Mouse (Mus musculus) myocyte (in vitro differentiated cells): ENCODE measurements around the gene Numb. TPM values are rescaled to one million over a fixed set of nuclear protein-coding genes. Genes with fewer than 3 reads are reported as not detected.

ENCODE experiments used
- H3K27me3 ChIP-seq: one replicate; pipeline ENCODE4 v1.6.1; 2011; ENCODE audit not compliant: control insufficient read depth, insufficient read depth, insufficient read length
- H3K36me3 ChIP-seq: one replicate; pipeline ENCODE4 v1.6.1; 2011; ENCODE audit not compliant: control insufficient read depth, insufficient read depth
- H3K4me2 ChIP-seq: one replicate; pipeline ENCODE4 v1.6.1; 2011; ENCODE audit warnings: low read depth, control low read depth
- H3K4me3 ChIP-seq: one replicate; pipeline ENCODE4 v1.5.1; 2011; ENCODE audit warnings: mild to moderate bottlenecking, control low read depth, moderate library complexity
- H3K79me2 ChIP-seq: one replicate; pipeline ENCODE4 v1.6.1; 2011; ENCODE audit not compliant: control insufficient read depth, insufficient read depth
- H3ac ChIP-seq: one replicate; pipeline ENCODE4 v1.6.1; 2011; ENCODE audit not compliant: control insufficient read depth, insufficient read length
- CEBPB ChIP-seq: IDR thresholded peaks from 2 replicates; pipeline ENCODE4 v1.6.1; 2011; ENCODE audit warnings: mild to moderate bottlenecking, moderate library complexity; ENCODE audit not compliant: poor library complexity, insufficient read depth, severe bottlenecking
- E2F4 ChIP-seq: IDR thresholded peaks from one replicate; pipeline ENCODE4 v1.6.1; 2011; ENCODE audit warnings: mild to moderate bottlenecking, control low read depth, moderate library complexity; ENCODE audit not compliant: insufficient read depth
- MAX ChIP-seq: IDR thresholded peaks from one replicate; pipeline ENCODE4 v1.6.1; 2011; ENCODE audit warnings: low read depth, mild to moderate bottlenecking, control low read depth
- MYOD1 ChIP-seq, 3 experiments: IDR thresholded peaks; one replicate each; pipeline ENCODE4 v1.6.1; 2011; ENCODE audit warnings: control low read depth in 2 of 3, low read depth in 2 of 3, mild to moderate bottlenecking in 2 of 3, moderate library complexity in 1 of 3; ENCODE audit not compliant: insufficient read length in 2 of 3, control insufficient read depth in 1 of 3
- MYOG ChIP-seq, 3 experiments: IDR thresholded peaks; one replicate each; pipeline ENCODE4 v1.6.1; 2011; ENCODE audit warnings: control low read depth in 2 of 3, low read depth in 2 of 3, mild to moderate bottlenecking in 2 of 3; ENCODE audit not compliant: insufficient read length in 2 of 3, control insufficient read depth in 1 of 3, insufficient read depth in 1 of 3
- POLR2A ChIP-seq: IDR thresholded peaks from one replicate; pipeline ENCODE4 v1.6.1; 2011; ENCODE audit warnings: low read depth, mild to moderate bottlenecking, control low read depth, moderate library complexity; ENCODE audit not compliant: insufficient read length
- POLR2AphosphoS2 ChIP-seq: IDR thresholded peaks from one replicate; pipeline ENCODE4 v1.6.1; 2011; ENCODE audit warnings: low read depth, control low read depth; ENCODE audit not compliant: insufficient read length
- REST ChIP-seq: IDR thresholded peaks from one replicate; pipeline ENCODE4 v1.6.1; 2011; ENCODE audit warnings: mild to moderate bottlenecking, control low read depth, moderate library complexity; ENCODE audit not compliant: insufficient read depth, insufficient read length
- SRF ChIP-seq: IDR thresholded peaks from one replicate; pipeline ENCODE4 v1.6.1; 2011; ENCODE audit warnings: low read depth; ENCODE audit not compliant: control insufficient read depth, insufficient read length
- TCF12 ChIP-seq: IDR thresholded peaks from one replicate; pipeline ENCODE4 v1.6.1; 2011; ENCODE audit warnings: mild to moderate bottlenecking, control low read depth; ENCODE audit not compliant: poor library complexity, insufficient read depth, severe bottlenecking
- TCF3 ChIP-seq: IDR thresholded peaks from one replicate; pipeline ENCODE4 v1.6.1; 2011; ENCODE audit warnings: low read depth, control low read depth; ENCODE audit not compliant: insufficient read length
- USF1 ChIP-seq: IDR thresholded peaks from one replicate; pipeline ENCODE4 v1.6.1; 2011; ENCODE audit warnings: low read depth, mild to moderate bottlenecking, control low read depth, moderate library complexity
- polyA plus RNA-seq: library from polyadenylated mRNA; unstranded; fragments of >200 nt; fragmentation: generic; extraction: Trizol; gene quantifications from one replicate; pipeline ENCODE4 v1.2.1, GENCODE M21; 2012; ENCODE audit warnings: missing spikeins

Gene Numb
- polyA plus RNA-seq, 1 experiment: 10.0 TPM

DNA sequence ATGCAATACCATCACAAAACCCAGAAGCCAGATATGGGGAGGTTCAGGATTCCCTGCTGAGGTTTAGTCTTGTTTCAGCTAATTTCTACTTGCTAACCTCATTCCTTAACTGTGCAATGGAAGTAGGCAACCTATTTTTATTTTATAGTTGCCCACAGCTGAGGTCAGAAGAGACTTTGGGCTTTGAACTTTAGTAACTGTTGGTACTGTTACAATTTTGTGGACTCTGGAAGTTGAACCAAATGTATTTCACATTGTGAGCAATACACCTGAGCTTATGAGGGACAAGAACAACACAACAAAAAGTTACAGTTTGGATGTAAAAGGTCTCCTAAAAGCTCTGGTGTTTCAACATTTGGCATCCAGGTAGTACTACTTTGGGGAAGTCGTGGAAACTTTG is 6.9 kb downstream of the Numb start:
- TF ChIP-seq E2F4 (no peak), CEBPB (no peak), MYOG (IDR thresholded peaks at IDR 0.05; ENCODE audit: control insufficient read depth in 1 of 3, insufficient read depth in 1 of 3, insufficient read length in 2 of 3, low read depth in 2 of 3) (no peak), SRF (no peak), USF1 (no peak), MYOD1 (IDR thresholded peaks at IDR 0.05; ENCODE audit: control insufficient read depth in 1 of 3, insufficient read length in 2 of 3, low read depth in 2 of 3) (no peak), TCF12 (no peak), MAX (no peak), POLR2AphosphoS2 (no peak), REST (no peak), TCF3 (no peak), POLR2A (no peak)
- Histone ChIP-seq H3K36me3 (no peaks in the 10 kb centered on the region), H3K4me3 (no peak overlapping the region), H3K27me3 (no peaks in the 10 kb centered on the region), H3K79me2 (peaks cover 24% of the 10 kb centered on the region), H3K4me2 (no peak overlapping the region), H3ac (no peak overlapping the region)

DNA sequence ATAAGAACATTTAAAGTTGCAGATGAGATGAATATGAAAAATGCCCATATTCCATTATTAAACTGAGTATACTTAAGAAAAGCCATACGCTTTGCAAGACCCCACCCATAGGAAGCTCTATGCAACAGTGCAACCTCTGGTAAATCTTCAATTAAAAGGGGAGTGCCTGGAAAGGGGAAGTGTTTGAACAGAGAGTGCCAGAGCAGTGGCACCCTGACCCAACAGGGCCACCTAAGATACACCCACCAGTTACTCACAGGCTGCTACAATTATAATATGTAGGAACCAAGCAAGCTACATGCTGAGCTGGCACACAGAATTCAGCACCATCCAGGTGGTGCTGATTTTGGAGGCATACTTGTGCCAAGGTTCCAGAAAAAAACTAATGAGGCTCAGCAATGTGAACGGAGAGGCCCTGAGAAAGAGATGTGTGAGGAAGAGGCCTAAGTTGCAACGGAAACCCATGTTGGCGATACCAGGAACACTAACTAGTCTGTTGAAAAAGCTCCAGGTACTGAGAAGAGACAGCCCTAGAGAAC is 7.5 kb downstream of the Numb start:
- Histone ChIP-seq H3K4me3 (no peak overlapping the region), H3K4me2 (no peak overlapping the region), H3K27me3 (no peaks in the 10 kb centered on the region), H3ac (no peak overlapping the region), H3K79me2 (peaks cover 20% of the 10 kb centered on the region), H3K36me3 (no peaks in the 10 kb centered on the region)
- TF ChIP-seq POLR2A (no peak), E2F4 (no peak), REST (no peak), TCF12 (no peak), MAX (no peak), CEBPB (no peak), USF1 (no peak), TCF3 (no peak), MYOG (IDR thresholded peaks at IDR 0.05; ENCODE audit: control insufficient read depth in 1 of 3, insufficient read depth in 1 of 3, insufficient read length in 2 of 3, low read depth in 2 of 3) (no peak), MYOD1 (IDR thresholded peaks at IDR 0.05; ENCODE audit: control insufficient read depth in 1 of 3, insufficient read length in 2 of 3, low read depth in 2 of 3) (no peak), POLR2AphosphoS2 (no peak), SRF (no peak)

DNA sequence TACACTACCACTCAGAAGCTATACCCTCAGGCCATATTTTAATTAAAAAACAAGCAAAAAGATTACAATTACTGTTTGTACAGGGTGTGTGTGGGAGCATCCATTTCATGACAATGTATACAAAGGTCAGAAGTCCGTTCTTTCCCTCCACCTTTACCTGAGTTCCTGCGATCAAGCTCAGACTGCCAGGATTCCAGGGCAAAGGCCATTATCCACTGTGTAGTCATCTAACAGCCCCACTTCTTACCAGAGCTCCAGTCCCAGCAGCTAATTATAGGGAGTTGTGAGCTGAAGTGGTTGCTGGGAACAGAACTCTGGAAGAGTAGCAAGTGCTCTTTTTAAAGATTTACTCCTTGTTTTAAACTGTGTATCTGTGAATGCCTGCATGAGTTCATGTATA is 11.3 kb downstream of the Numb start:
- no peak for TF ChIP-seq MAX
- TF ChIP-seq CEBPB: no peak
- no peak for TF ChIP-seq USF1
- TF ChIP-seq POLR2A: no peak
- no peak for TF ChIP-seq SRF
- no peak for TF ChIP-seq TCF3
- TF ChIP-seq MYOD1 (IDR thresholded peaks at IDR 0.05; ENCODE audit: control insufficient read depth in 1 of 3, insufficient read length in 2 of 3, low read depth in 2 of 3): no peak
- Histone ChIP-seq H3K36me3 (no peaks in the 10 kb centered on the region), H3K27me3 (no peaks in the 10 kb centered on the region), H3K79me2 (peaks cover 19% of the 10 kb centered on the region), H3K4me3 (no peak overlapping the region), H3K4me2 (no peak overlapping the region), H3ac (no peak overlapping the region)

GRCm38 (mm10) chr12:83892926-83893325 is 28.8 kb downstream of the Numb start:
- Histone ChIP-seq H3K36me3 (peaks cover 1% of the 10 kb centered on the region), H3K27me3 (no peaks in the 10 kb centered on the region), H3K79me2 (no peaks in the 10 kb centered on the region), H3ac (no peak overlapping the region), H3K4me2 (no peak overlapping the region), H3K4me3 (no peak overlapping the region)
- TF ChIP-seq POLR2A (no peak), MYOG (IDR thresholded peaks at IDR 0.05; ENCODE audit: control insufficient read depth in 1 of 3, insufficient read depth in 1 of 3, insufficient read length in 2 of 3, low read depth in 2 of 3) (no peak), USF1 (no peak), CEBPB (no peak), SRF (no peak), TCF12 (no peak), TCF3 (no peak), E2F4 (no peak), MAX (no peak), MYOD1 (IDR thresholded peaks at IDR 0.05; ENCODE audit: control insufficient read depth in 1 of 3, insufficient read length in 2 of 3, low read depth in 2 of 3) (no peak), POLR2AphosphoS2 (no peak), REST (no peak)

- H3K4me3 ChIP-seq: no peak overlapping the region
Measured at GRCm38 (mm10) chr12:83891278-83891677, 30.5 kb downstream of the Numb start.

More at GRCm38 (mm10) chr12:83891278-83891677, 30.5 kb downstream of the Numb start:
- H3K79me2 ChIP-seq: no peaks in the 10 kb centered on the region
- H3K27me3 ChIP-seq: no peaks in the 10 kb centered on the region
- H3K36me3 ChIP-seq: no peaks in the 10 kb centered on the region
- no peak overlapping the region for H3K4me2 ChIP-seq
- no peak overlapping the region for H3ac ChIP-seq
- peak in 2 of 3 experiments; percentile 71 to 89 for TF ChIP-seq MYOD1 (IDR thresholded peaks at IDR 0.05; ENCODE audit: control insufficient read depth in 1 of 3, insufficient read length in 2 of 3, low read depth in 2 of 3)
- no peak for TF ChIP-seq TCF3
- peak; percentile 14 to 82 (median 24) for TF ChIP-seq MYOG (IDR thresholded peaks at IDR 0.05; ENCODE audit: control insufficient read depth in 1 of 3, insufficient read depth in 1 of 3, insufficient read length in 2 of 3, low read depth in 2 of 3)
- TF ChIP-seq USF1: no peak
